ENCODE assay signal across 14 mouse cellular contexts in genomic region chr3:126696620-126697019, GRCm38 (mm10).
DNase-seq lines count a peak whose midpoint lies in the region; ATAC-seq and TF ChIP-seq lines count a peak whose summit lies in the region.
"Had no signal": no experiment of that assay in that cellular context is flagged by ENCODE, and none has a peak within 500 bp of the region (broad histone marks: within the 10 kb centered on the region; RNA-seq: fewer than 3 reads in every experiment).

No protein-coding gene starts in this region.

- TF ChIP-seq CTCF in intestine, postnatal 0 days (IDR thresholded peaks at IDR 0.05; ENCODE audit: low read depth): no peak

- ATAC-seq in intestine, postnatal 0 days: peak; percentile 44
- ATAC-seq in CD4-positive, CD25-positive, alpha-beta regulatory T cell, adult 4 months: no peak
- ATAC-seq: forebrain, embryonic 14.5 days; midbrain, embryonic 13.5 days had no signal

- H3K9me3 ChIP-seq in intestine, postnatal 0 days (ENCODE audit: control insufficient read depth): no peaks in the 10 kb centered on the region
- H3K9me3 ChIP-seq: midbrain, embryonic 13.5 days; neural tube, embryonic 13.5 days had no signal

- H3K36me3 ChIP-seq in intestine, postnatal 0 days (ENCODE audit: control insufficient read depth, insufficient read depth): no peaks in the 10 kb centered on the region
- H3K36me3 ChIP-seq in splenic B cell, adult 2 months (ENCODE audit: control insufficient read depth, insufficient read depth, low read length, poor library complexity, severe bottlenecking): no peaks in the 10 kb centered on the region; the same call in 1 of the 2 replicates
- H3K36me3 ChIP-seq: midbrain, embryonic 13.5 days; neural tube, embryonic 13.5 days had no signal

- no peak overlapping the region for H3K4me3 ChIP-seq in intestine, postnatal 0 days (ENCODE audit: low read depth, low read length)
- H3K4me3 ChIP-seq: midbrain, embryonic 13.5 days; neural tube, embryonic 13.5 days had no signal

- no peak overlapping the region for H3K9ac ChIP-seq in intestine, postnatal 0 days (ENCODE audit: low read depth, low read length)
- H3K9ac ChIP-seq: midbrain, embryonic 13.5 days; neural tube, embryonic 13.5 days had no signal

- peaks cover 14% of the 10 kb centered on the region for H3K4me1 ChIP-seq in intestine, postnatal 0 days (replicated peaks; ENCODE audit: control insufficient read depth, insufficient read depth, low read length)

- 64% methylated on average over 6 of the region's 6 CpGs for WGBS in intestine, postnatal 0 days

- H3K27me3 ChIP-seq in intestine, postnatal 0 days (replicated peaks; ENCODE audit: control insufficient read depth, insufficient read depth, low read length): no peaks in the 10 kb centered on the region
- H3K27me3 ChIP-seq in splenic B cell, adult 2 months (ENCODE audit: control insufficient read depth, insufficient read depth, low read length, poor library complexity, severe bottlenecking): no peaks in the 10 kb centered on the region
- H3K27me3 ChIP-seq: midbrain, embryonic 13.5 days; neural tube, embryonic 13.5 days had no signal

- H3K27ac ChIP-seq in intestine, postnatal 0 days (ENCODE audit: low read depth, low read length): no peak overlapping the region
- H3K27ac ChIP-seq: midbrain, embryonic 13.5 days; neural tube, embryonic 13.5 days had no signal

- DNase-seq in lung, postnatal 36 days: peak; percentile 49
- no peak for DNase-seq in lung, postnatal 10 days
- peak; percentile 90 for DNase-seq in splenic B cell, adult 2 months (ENCODE audit: low read depth, low spot score)
- peak; percentile 45 for DNase-seq in thymus, postnatal 4 days
- DNase-seq in gastrocnemius, postnatal 4 days (ENCODE audit: low spot score in 2 of 2): no peak
- no peak for DNase-seq in neural tube, embryonic 10.5 days (ENCODE audit: extremely low spot score, low spot score)
- DNase-seq: adrenal gland, postnatal 10 days; cerebellum, postnatal 36 days; gastrocnemius, postnatal 36 days had no signal

- no peak overlapping the region for H3K4me2 ChIP-seq in intestine, postnatal 0 days (replicated peaks; ENCODE audit: low read depth)
- H3K4me2 ChIP-seq: midbrain, embryonic 13.5 days; neural tube, embryonic 13.5 days had no signal

Comparison
In these comparisons a context has a peak if more than half of its experiments do, and no peak if none do; other contexts are left out.
1. DNase-seq: peak in lung, postnatal 36 days (single experiment), splenic B cell, adult 2 months (single experiment) and thymus, postnatal 4 days (single experiment); none in lung, postnatal 10 days (single experiment), gastrocnemius, postnatal 4 days (0 of 2) and neural tube, embryonic 10.5 days (single experiment).